Mouse (Mus musculus) heart, embryonic 12.5 days (tissue): ENCODE data around the gene Bace1. TPM values are rescaled to one million over a fixed set of nuclear protein-coding genes. Genes with fewer than 3 reads are reported as not detected.
"Not testable (repeated sequence)": the region's sequence is repeated elsewhere in the genome, so short reads cannot be mapped to it uniquely, and the experiment has no call there.

Source experiments
- ATAC-seq: fragments of 200-750 bp; cut with Nextera tagmentation; 2 replicates; pipeline ENCODE4 v1.8.0; 2017; ENCODE audit warnings: moderate TSS enrichment, moderate library complexity; ENCODE audit not compliant: insufficient number of reproducible peaks, low FRiP score
- H3K27ac ChIP-seq: fragments of 300-500 bp; sonication (generic); 2 replicates; pipeline ENCODE4 v1.5.1; 2016; ENCODE audit warnings: mild to moderate bottlenecking, moderate library complexity; ENCODE audit not compliant: poor library complexity, severe bottlenecking
- H3K27me3 ChIP-seq: fragments of 300-500 bp; sonication (generic); replicated peaks from 2 replicates; pipeline ENCODE4 v1.6.1; 2016; ENCODE audit warnings: mild to moderate bottlenecking, moderate library complexity
- H3K36me3 ChIP-seq: fragments of 300-500 bp; sonication (generic); 2 replicates; pipeline ENCODE4 v1.6.1; 2016; ENCODE audit warnings: mild to moderate bottlenecking, moderate library complexity
- H3K4me1 ChIP-seq: fragments of 300-500 bp; sonication (generic); replicated peaks from 2 replicates; pipeline ENCODE4 v1.6.1; 2016; ENCODE audit warnings: mild to moderate bottlenecking
- H3K4me2 ChIP-seq: fragments of 300-500 bp; sonication (generic); 2 replicates; pipeline ENCODE4 v1.6.1; 2016; ENCODE audit warnings: mild to moderate bottlenecking, moderate library complexity
- H3K4me3 ChIP-seq: fragments of 300-500 bp; sonication (generic); 2 replicates; pipeline ENCODE4 v1.5.1; 2016; ENCODE audit warnings: mild to moderate bottlenecking
- H3K9ac ChIP-seq: fragments of 300-500 bp; sonication (generic); 2 replicates; pipeline ENCODE4 v1.6.1; 2016; ENCODE audit warnings: mild to moderate bottlenecking, moderate library complexity
- H3K9me3 ChIP-seq: fragments of 300-500 bp; sonication (generic); replicated peaks from 2 replicates; pipeline ENCODE4 v1.6.1; 2016; ENCODE audit warnings: mild to moderate bottlenecking, moderate library complexity
- WGBS: fragments of 180-500 bp; shearing (Covaris S2); methylation state at CpG from one replicate; pipeline ENCODE4 v1.1.7; 2016; 5-methylcytosine and 5-hydroxymethylcytosine counted together
- polyA plus RNA-seq: library from polyadenylated mRNA; unstranded; fragments of >200 nt; fragmentation: Nextera tagmentation; extraction: Ambion mirVana; gene quantifications from 2 replicates; pipeline ENCODE4 v1.2.1, GENCODE M21; 2016

The Bace1 gene
- polyA plus RNA-seq, 1 experiment from 2014 or later, result 21.4 TPM

- Histone ChIP-seq H3K4me3 (peak overlapping the region; percentile 92), H3K36me3 (no peaks in the 10 kb centered on the region), H3K9ac (peak overlapping the region; percentile 93), H3K27me3 (no peaks in the 10 kb centered on the region), H3K4me2 (peak overlapping the region; percentile 98), H3K9me3 (no peaks in the 10 kb centered on the region), H3K27ac (peak overlapping the region; percentile 26; the same call in 1 of the 2 replicates), H3K4me1 (peaks cover 20% of the 10 kb centered on the region)
- WGBS, result 7% methylated on average over 17 of the region's 17 CpGs
- ATAC-seq, result peak; percentile 56; the same call in 1 of the 2 replicates
Measured at GRCm38 (mm10) chr9:45839139-45839981, 980 bp downstream of the Bace1 start.

GRCm38 (mm10) chr9:45839982-45840300 lies 1.6 kb downstream of the Bace1 start:
- H3K4me3 ChIP-seq, result peak overlapping the region; percentile 92
- no peak overlapping the region for H3K27ac ChIP-seq
- 0 out of 2 replicates have a peak, but pooled peaks have one; percentile 1 for ATAC-seq
- no peaks in the 10 kb centered on the region for H3K27me3 ChIP-seq
- H3K9ac ChIP-seq, result peak overlapping the region; percentile 93; the same call in 1 of the 2 replicates
- H3K4me1 ChIP-seq, result peaks cover 20% of the 10 kb centered on the region
- 59% methylated on average over 7 of the region's 7 CpGs for WGBS
- no peaks in the 10 kb centered on the region for H3K36me3 ChIP-seq
- peak overlapping the region; percentile 98 for H3K4me2 ChIP-seq
- no peaks in the 10 kb centered on the region for H3K9me3 ChIP-seq

- peak overlapping the region; percentile 98 for H3K4me2 ChIP-seq
- peaks cover 20% of the 10 kb centered on the region for H3K4me1 ChIP-seq
- H3K36me3 ChIP-seq, result 0 out of 2 replicates have a peak, but pooled peaks cover 3% of the 10 kb centered on the region
- H3K27ac ChIP-seq, result no peak overlapping the region
- H3K27me3 ChIP-seq, result no peaks in the 10 kb centered on the region
- peak overlapping the region; percentile 92 for H3K4me3 ChIP-seq
- H3K9ac ChIP-seq, result 0 out of 2 replicates have a peak overlapping the region, but pooled peaks have one; percentile 93
- no peaks in the 10 kb centered on the region for H3K9me3 ChIP-seq
- 55% methylated on average over 5 of the region's 5 CpGs for WGBS
- no peak for ATAC-seq
Measured at GRCm38 (mm10) chr9:45840331-45840730, 2.0 kb downstream of the Bace1 start.

GRCm38 (mm10) chr9:45841458-45841857 lies 3.1 kb downstream of the Bace1 start:
- H3K9me3 ChIP-seq, result no peaks in the 10 kb centered on the region
- H3K4me3 ChIP-seq, result no peak overlapping the region
- 0 out of 2 replicates have a peak, but pooled peaks cover 4% of the 10 kb centered on the region for H3K36me3 ChIP-seq
- WGBS, result 81% methylated on average over 6 of the region's 6 CpGs
- H3K27ac ChIP-seq, result no peak overlapping the region
- peaks cover 20% of the 10 kb centered on the region for H3K4me1 ChIP-seq
- H3K9ac ChIP-seq, result no peak overlapping the region
- no peaks in the 10 kb centered on the region for H3K27me3 ChIP-seq
- no peak overlapping the region for H3K4me2 ChIP-seq
- ATAC-seq, result no peak

GRCm38 (mm10) chr9:45843007-45843406 lies 4.6 kb downstream of the Bace1 start:
- H3K27me3 ChIP-seq, result no peaks in the 10 kb centered on the region
- WGBS, result 85% methylated on average over 5 of the region's 5 CpGs
- H3K36me3 ChIP-seq, result 0 out of 2 replicates have a peak, but pooled peaks cover 4% of the 10 kb centered on the region
- H3K9ac ChIP-seq, result no peak overlapping the region
- H3K4me3 ChIP-seq, result no peak overlapping the region
- H3K4me2 ChIP-seq, result no peak overlapping the region
- ATAC-seq, result no peak
- H3K9me3 ChIP-seq, result no peaks in the 10 kb centered on the region
- H3K4me1 ChIP-seq, result peaks cover 20% of the 10 kb centered on the region
- no peak overlapping the region for H3K27ac ChIP-seq

- H3K9me3 ChIP-seq, result no peaks in the 10 kb centered on the region
- no peak for ATAC-seq
- H3K36me3 ChIP-seq, result 0 out of 2 replicates have a peak, but pooled peaks cover 4% of the 10 kb centered on the region
- H3K27me3 ChIP-seq, result no peaks in the 10 kb centered on the region
- H3K9ac ChIP-seq, result no peak overlapping the region
- 87% methylated on average over 1 of the region's 1 CpGs for WGBS
- H3K4me2 ChIP-seq, result no peak overlapping the region
- H3K4me1 ChIP-seq, result peaks cover 26% of the 10 kb centered on the region
- no peak overlapping the region for H3K27ac ChIP-seq
- H3K4me3 ChIP-seq, result no peak overlapping the region
Measured at GRCm38 (mm10) chr9:45843780-45844179, 5.4 kb downstream of the Bace1 start.

GRCm38 (mm10) chr9:45845541-45845940 lies 7.2 kb downstream of the Bace1 start:
- WGBS, result 88% methylated on average over 3 of the region's 3 CpGs
- no peak overlapping the region for H3K4me3 ChIP-seq
- no peaks in the 10 kb centered on the region for H3K27me3 ChIP-seq
- no peak for ATAC-seq
- 0 out of 2 replicates have a peak, but pooled peaks cover 4% of the 10 kb centered on the region for H3K36me3 ChIP-seq
- no peak overlapping the region for H3K4me2 ChIP-seq
- no peak overlapping the region for H3K27ac ChIP-seq
- H3K9me3 ChIP-seq, result no peaks in the 10 kb centered on the region
- H3K4me1 ChIP-seq, result peaks cover 31% of the 10 kb centered on the region
- H3K9ac ChIP-seq, result no peak overlapping the region

- peaks cover 31% of the 10 kb centered on the region for H3K4me1 ChIP-seq
- not testable (repeated sequence) for H3K27ac ChIP-seq, H3K9ac ChIP-seq, H3K4me2 ChIP-seq, H3K9me3 ChIP-seq, ATAC-seq, H3K4me3 ChIP-seq, H3K27me3 ChIP-seq, H3K36me3 ChIP-seq
- 73% methylated on average over 2 of the region's 2 CpGs for WGBS
Measured at GRCm38 (mm10) chr9:45846176-45846575, 7.8 kb downstream of the Bace1 start.

GRCm38 (mm10) chr9:45846891-45847460 lies 8.6 kb downstream of the Bace1 start:
- ATAC-seq, result no peak
- H3K9me3 ChIP-seq, result no peaks in the 10 kb centered on the region
- H3K4me3 ChIP-seq, result no peak overlapping the region
- WGBS, result 82% methylated on average over 5 of the region's 5 CpGs
- H3K27ac ChIP-seq, result no peak overlapping the region
- no peaks in the 10 kb centered on the region for H3K27me3 ChIP-seq
- H3K4me1 ChIP-seq, result peaks cover 34% of the 10 kb centered on the region
- H3K9ac ChIP-seq, result no peak overlapping the region
- H3K36me3 ChIP-seq, result 0 out of 2 replicates have a peak, but pooled peaks cover 4% of the 10 kb centered on the region
- no peak overlapping the region for H3K4me2 ChIP-seq

GRCm38 (mm10) chr9:45849528-45850408 lies 11.4 kb downstream of the Bace1 start:
- no peaks in the 10 kb centered on the region for H3K27me3 ChIP-seq
- ATAC-seq, result peak; percentile 43; the same call in 1 of the 2 replicates
- WGBS, result 58% methylated on average over 9 of the region's 9 CpGs

More at GRCm38 (mm10) chr9:45849528-45850408, 11.4 kb downstream of the Bace1 start:
- H3K27ac ChIP-seq, result peak overlapping the region; percentile 77
- no peak overlapping the region for H3K4me3 ChIP-seq
- no peak overlapping the region for H3K4me2 ChIP-seq
- peaks cover 21% of the 10 kb centered on the region for H3K36me3 ChIP-seq
- no peaks in the 10 kb centered on the region for H3K9me3 ChIP-seq
- H3K9ac ChIP-seq, result 0 out of 2 replicates have a peak overlapping the region, but pooled peaks have one; percentile 6
- H3K4me1 ChIP-seq, result peaks cover 38% of the 10 kb centered on the region
